Comparison of ENCODE assay signal across 16 mouse cellular contexts in the genomic region with DNA sequence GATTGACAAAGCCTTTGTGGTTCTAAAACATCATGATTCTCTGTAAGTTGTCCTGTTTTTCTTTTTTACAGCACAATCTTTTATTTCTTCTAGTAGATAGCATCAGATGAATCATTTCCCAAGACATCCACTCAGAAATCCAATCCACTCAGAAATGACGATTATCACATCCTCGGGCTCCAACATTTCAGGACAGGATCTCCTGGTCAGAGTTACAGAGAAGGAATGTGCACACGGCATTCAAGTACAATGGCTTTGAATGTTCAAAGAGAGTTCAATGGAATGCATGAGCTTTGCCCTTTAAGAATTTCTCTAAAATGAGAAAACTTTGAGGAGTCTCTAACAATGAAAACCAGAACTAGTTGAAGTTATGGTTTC.
DNase-seq lines count a peak whose midpoint lies in the region; ATAC-seq and TF ChIP-seq lines count a peak whose summit lies in the region.
"Had no signal": no experiment of that assay in that cellular context is flagged by ENCODE, and none has a peak within 500 bp of the region (broad histone marks: within the 10 kb centered on the region; RNA-seq: fewer than 3 reads in every experiment).

No protein-coding gene starts in this region.

- no peak for ATAC-seq in forebrain, embryonic 15.5 days (replicated peaks)
- ATAC-seq in forebrain, postnatal 0 days, result no peak
- no peak for ATAC-seq in neural tube, embryonic 13.5 days (ENCODE audit: low read depth)

- no peak overlapping the region for H3K4me2 ChIP-seq in forebrain, embryonic 15.5 days (replicated peaks)
- no peak overlapping the region for H3K4me2 ChIP-seq in forebrain, postnatal 0 days (ENCODE audit: low read depth)
- H3K4me2 ChIP-seq in neural tube, embryonic 13.5 days, result no peak overlapping the region
- H3K4me2 ChIP-seq: heart, embryonic 15.5 days; liver, embryonic 13.5 days; midbrain, embryonic 15.5 days had no signal

- no peak for DNase-seq in forebrain, postnatal 0 days
- DNase-seq in neural tube, embryonic 10.5 days (ENCODE audit: extremely low spot score, low spot score), result no peak
- DNase-seq in limb, embryonic 10.5 days (ENCODE audit: low spot score), result no peak
- no peak for DNase-seq in right cerebral cortex, postnatal 36 days (ENCODE audit: low spot score in 2 of 2)
- no peak for DNase-seq in cerebellum, adult 2 months
- DNase-seq in adrenal gland, postnatal 14 days, result no peak
- DNase-seq: cerebellum, adult 8-10 months; kidney, adult 9 months; liver, embryonic 13.5 days; lung, postnatal 10 days; right cerebral cortex, postnatal 14 days; thymus, adult 18-20 months had no signal

- H3K27me3 ChIP-seq in forebrain, embryonic 15.5 days, result no peaks in the 10 kb centered on the region
- H3K27me3 ChIP-seq in forebrain, postnatal 0 days (ENCODE audit: insufficient read depth, low read length), result no peaks in the 10 kb centered on the region
- no peaks in the 10 kb centered on the region for H3K27me3 ChIP-seq in neural tube, embryonic 13.5 days
- no peaks in the 10 kb centered on the region for H3K27me3 ChIP-seq in limb, embryonic 10.5 days (ENCODE audit: low read depth, poor library complexity, severe bottlenecking)
- no peaks in the 10 kb centered on the region for H3K27me3 ChIP-seq in cerebellum, adult 2 months (ENCODE audit: control insufficient read depth, insufficient read depth, low read length)
- H3K27me3 ChIP-seq: heart, embryonic 15.5 days; liver, embryonic 13.5 days; midbrain, embryonic 15.5 days had no signal

- no peak overlapping the region for H3K9ac ChIP-seq in forebrain, embryonic 15.5 days (replicated peaks)
- no peak overlapping the region for H3K9ac ChIP-seq in forebrain, postnatal 0 days
- H3K9ac ChIP-seq in neural tube, embryonic 13.5 days, result no peak overlapping the region
- H3K9ac ChIP-seq: heart, embryonic 15.5 days; liver, embryonic 13.5 days; midbrain, embryonic 15.5 days had no signal

- TF ChIP-seq CTCF in forebrain, postnatal 0 days (IDR thresholded peaks at IDR 0.05; ENCODE audit: low read depth), result no peak
- TF ChIP-seq CTCF in cerebellum, adult 2 months (IDR thresholded peaks at IDR 0.05; ENCODE audit: borderline replicate concordance, insufficient read depth, low read depth, low read length), result no peak

- H3K4me1 ChIP-seq in forebrain, embryonic 15.5 days, result peaks cover 16% of the 10 kb centered on the region
- H3K4me1 ChIP-seq in forebrain, postnatal 0 days (ENCODE audit: insufficient read depth), result no peaks in the 10 kb centered on the region
- peaks cover 23% of the 10 kb centered on the region for H3K4me1 ChIP-seq in neural tube, embryonic 13.5 days (replicated peaks)
- peaks cover 27% of the 10 kb centered on the region for H3K4me1 ChIP-seq in limb, embryonic 10.5 days
- H3K4me1 ChIP-seq in cerebellum, adult 2 months (ENCODE audit: control insufficient read depth, insufficient read depth, low read length), result no peaks in the 10 kb centered on the region
- H3K4me1 ChIP-seq: heart, embryonic 15.5 days; liver, embryonic 13.5 days had no signal

- H3K36me3 ChIP-seq in forebrain, embryonic 15.5 days, result no peaks in the 10 kb centered on the region
- H3K36me3 ChIP-seq in forebrain, postnatal 0 days (ENCODE audit: insufficient read depth), result no peaks in the 10 kb centered on the region
- no peaks in the 10 kb centered on the region for H3K36me3 ChIP-seq in neural tube, embryonic 13.5 days
- H3K36me3 ChIP-seq in limb, embryonic 10.5 days, result no peaks in the 10 kb centered on the region
- H3K36me3 ChIP-seq: heart, embryonic 15.5 days; liver, embryonic 13.5 days; midbrain, embryonic 15.5 days had no signal

- 17% methylated on average over 3 of the region's 3 CpGs for WGBS in forebrain, embryonic 15.5 days
- 26% methylated on average over 3 of the region's 3 CpGs for WGBS in forebrain, postnatal 0 days
- WGBS in neural tube, embryonic 13.5 days, result 11% methylated on average over 3 of the region's 3 CpGs
- WGBS in limb, embryonic 10.5 days, result 47% methylated on average over 3 of the region's 3 CpGs
- WGBS in cerebellum, adult 2 months, result 30% methylated on average over 3 of the region's 3 CpGs

- H3K9me3 ChIP-seq in forebrain, embryonic 15.5 days, result no peaks in the 10 kb centered on the region
- no peaks in the 10 kb centered on the region for H3K9me3 ChIP-seq in forebrain, postnatal 0 days (ENCODE audit: low read length)
- no peaks in the 10 kb centered on the region for H3K9me3 ChIP-seq in neural tube, embryonic 13.5 days
- no peaks in the 10 kb centered on the region for H3K9me3 ChIP-seq in limb, embryonic 10.5 days (replicated peaks)
- H3K9me3 ChIP-seq: heart, embryonic 15.5 days; liver, embryonic 13.5 days; midbrain, embryonic 15.5 days had no signal

- H3K27ac ChIP-seq in forebrain, embryonic 15.5 days (replicated peaks), result peak overlapping the region; percentile 72
- no peak overlapping the region for H3K27ac ChIP-seq in forebrain, postnatal 0 days (ENCODE audit: low read depth, low read length)
- H3K27ac ChIP-seq in neural tube, embryonic 13.5 days (replicated peaks), result peak overlapping the region; percentile 29; the same call in 1 of the 2 replicates
- peak overlapping the region; percentile 46 for H3K27ac ChIP-seq in limb, embryonic 10.5 days
- no peak overlapping the region for H3K27ac ChIP-seq in cerebellum, adult 2 months (ENCODE audit: insufficient read depth, low read length)
- H3K27ac ChIP-seq: heart, embryonic 15.5 days; liver, embryonic 13.5 days; midbrain, embryonic 15.5 days had no signal

- no peak overlapping the region for H3K4me3 ChIP-seq in forebrain, embryonic 15.5 days
- no peak overlapping the region for H3K4me3 ChIP-seq in forebrain, postnatal 0 days (ENCODE audit: low read depth, low read length)
- H3K4me3 ChIP-seq in neural tube, embryonic 13.5 days, result no peak overlapping the region
- no peak overlapping the region for H3K4me3 ChIP-seq in limb, embryonic 10.5 days
- no peak overlapping the region for H3K4me3 ChIP-seq in cerebellum, adult 2 months (replicated peaks; ENCODE audit: insufficient read depth, low read depth, low read length)
- H3K4me3 ChIP-seq: heart, embryonic 15.5 days; liver, embryonic 13.5 days; midbrain, embryonic 15.5 days had no signal

- TF ChIP-seq POLR2A in cerebellum, adult 2 months (IDR thresholded peaks at IDR 0.05; ENCODE audit: borderline replicate concordance, insufficient read depth, low read length), result no peak

Comparison
In these comparisons a context has a peak if more than half of its experiments do, and no peak if none do; other contexts are left out.
1. H3K27ac ChIP-seq: peak in forebrain, embryonic 15.5 days (single experiment), neural tube, embryonic 13.5 days (single experiment) and limb, embryonic 10.5 days (single experiment); none in forebrain, postnatal 0 days (single experiment) and cerebellum, adult 2 months (single experiment).